In the genomic region with DNA sequence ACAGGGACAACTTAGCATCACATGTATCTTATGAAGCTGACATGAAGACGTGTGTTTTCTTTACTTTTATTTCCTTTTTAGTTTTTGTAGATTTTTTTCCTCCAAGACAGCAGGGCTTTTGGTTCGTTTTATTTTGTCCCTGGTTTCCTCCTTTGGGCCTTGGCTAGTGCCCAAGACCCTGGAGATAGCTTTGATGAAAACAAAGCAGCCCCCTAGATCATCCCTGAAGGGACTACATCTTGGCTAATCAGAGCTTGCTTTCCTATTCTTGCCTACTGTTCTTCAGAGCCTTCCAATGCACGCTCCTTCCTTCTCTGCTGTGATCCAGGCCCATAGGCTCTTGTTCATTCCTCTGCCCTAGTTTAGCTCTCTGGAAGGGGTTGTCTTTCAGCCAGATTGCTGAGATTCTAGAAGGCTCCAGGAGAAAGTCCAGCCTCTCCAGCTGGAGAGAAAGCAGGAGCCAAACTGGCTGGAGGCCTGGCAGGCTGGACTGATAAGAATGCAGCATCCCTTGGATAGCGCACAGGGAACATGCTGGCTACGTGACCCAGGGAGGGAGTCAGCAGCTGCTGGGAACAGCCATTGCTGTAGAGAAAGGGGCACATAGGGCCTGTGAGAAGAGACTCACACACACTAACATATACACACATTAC, we compare ENCODE assay signal across 9 mouse cellular contexts. TPM values are rescaled to one million over a fixed set of nuclear protein-coding genes. Genes with fewer than 3 reads are reported as not detected.
DNase-seq lines count a peak whose midpoint lies in the region; ATAC-seq lines count a peak whose summit lies in the region.
"Had no signal": no experiment of that assay in that cellular context is flagged by ENCODE, and none has a peak within 500 bp of the region (broad histone marks: within the 10 kb centered on the region; RNA-seq: fewer than 3 reads in every experiment).

No protein-coding gene starts in this region.

- no peaks in the 10 kb centered on the region for H3K36me3 ChIP-seq in forebrain, embryonic 14.5 days (ENCODE audit: control insufficient read depth, insufficient read depth, low read length)
- no peaks in the 10 kb centered on the region for H3K36me3 ChIP-seq in forebrain, embryonic 10.5 days (replicated peaks)
- no peaks in the 10 kb centered on the region for H3K36me3 ChIP-seq in stomach, embryonic 14.5 days (ENCODE audit: control insufficient read depth, insufficient read depth, low read length)

- WGBS in forebrain, embryonic 14.5 days, result 71% methylated on average over 5 of the region's 5 CpGs
- 81% methylated on average over 5 of the region's 5 CpGs for WGBS in forebrain, embryonic 10.5 days
- WGBS in stomach, embryonic 14.5 days, result 53% methylated on average over 5 of the region's 5 CpGs

- H3K4me1 ChIP-seq in forebrain, embryonic 14.5 days (ENCODE audit: control insufficient read depth, insufficient read depth, low read length), result peaks cover 3% of the 10 kb centered on the region; the same call in 1 of the 2 replicates
- peaks cover 4% of the 10 kb centered on the region; the same call in 1 of the 2 replicates for H3K4me1 ChIP-seq in forebrain, embryonic 10.5 days
- peaks cover 12% of the 10 kb centered on the region; the same call in 1 of the 2 replicates for H3K4me1 ChIP-seq in stomach, embryonic 14.5 days (ENCODE audit: control insufficient read depth, insufficient read depth, low read length)

- no peak overlapping the region for H3K9ac ChIP-seq in forebrain, embryonic 14.5 days (ENCODE audit: low read length)
- no peak overlapping the region for H3K9ac ChIP-seq in stomach, embryonic 14.5 days (replicated peaks; ENCODE audit: low read depth, low read length)
- H3K9ac ChIP-seq: liver, embryonic 14.5 days had no signal

- no peak overlapping the region for H3K4me2 ChIP-seq in forebrain, embryonic 14.5 days (ENCODE audit: low read length)
- no peak overlapping the region for H3K4me2 ChIP-seq in stomach, embryonic 14.5 days (replicated peaks; ENCODE audit: low read depth, low read length)

- H3K4me3 ChIP-seq in forebrain, embryonic 14.5 days (ENCODE audit: low read depth, low read length), result no peak overlapping the region
- H3K4me3 ChIP-seq in forebrain, embryonic 10.5 days, result no peak overlapping the region
- no peak overlapping the region for H3K4me3 ChIP-seq in stomach, embryonic 14.5 days (ENCODE audit: low read depth, low read length)

- H3K9me3 ChIP-seq in forebrain, embryonic 14.5 days (replicated peaks; ENCODE audit: control insufficient read depth, low read length), result no peaks in the 10 kb centered on the region
- no peaks in the 10 kb centered on the region for H3K9me3 ChIP-seq in forebrain, embryonic 10.5 days
- no peaks in the 10 kb centered on the region for H3K9me3 ChIP-seq in stomach, embryonic 14.5 days (ENCODE audit: control insufficient read depth, low read depth, low read length)

- intact Hi-C loops in heart, postnatal 10 days (cut with DNase I), result loop anchor here (1.0 kb wide), 1 partner anchor 43 kb away; a partner anchor contains a TSS
- intact Hi-C loops in left cerebral cortex, postnatal 25 days (cut with DNase I), result loop anchor here (5.0 kb wide), 1 partner anchor 44 kb away; a partner anchor contains a TSS

- no peaks in the 10 kb centered on the region for H3K27me3 ChIP-seq in forebrain, embryonic 14.5 days (replicated peaks; ENCODE audit: control insufficient read depth, insufficient read depth, low read length)
- no peaks in the 10 kb centered on the region for H3K27me3 ChIP-seq in forebrain, embryonic 10.5 days (ENCODE audit: poor library complexity, severe bottlenecking)
- no peaks in the 10 kb centered on the region for H3K27me3 ChIP-seq in stomach, embryonic 14.5 days (ENCODE audit: control insufficient read depth, insufficient read depth, low read length)

- no peak for ATAC-seq in forebrain, embryonic 14.5 days
- peak; percentile 69 for ATAC-seq in stomach, embryonic 14.5 days (ENCODE audit: insufficient number of reproducible peaks, insufficient read depth, low FRiP score, low read depth)

- DNase-seq in forebrain, embryonic 14.5 days (ENCODE audit: low spot score), result peak; percentile 22
- DNase-seq in forebrain, embryonic 10.5 days (ENCODE audit: extremely low spot score, low spot score), result no peak
- peak; percentile 63 for DNase-seq in NIH3T3 (ENCODE audit: low read depth)
- DNase-seq in fibroblast of lung, adult 2 months (ENCODE audit: low read depth), result peak; percentile 61
- DNase-seq in heart, postnatal 10 days, result peak; percentile 93 to 95
- DNase-seq in left cerebral cortex, postnatal 25 days (ENCODE audit: low spot score in 2 of 2), result peak; percentile 46 to 87
- DNase-seq in thymus, postnatal 4 days, result no peak

- H3K27ac ChIP-seq in forebrain, embryonic 14.5 days (ENCODE audit: low read depth, low read length), result 0 out of 2 replicates have a peak overlapping the region, but pooled peaks have one; percentile 44
- H3K27ac ChIP-seq in forebrain, embryonic 10.5 days, result no peak overlapping the region
- peak overlapping the region; percentile 64; the same call in 1 of the 2 replicates for H3K27ac ChIP-seq in stomach, embryonic 14.5 days (ENCODE audit: low read length)
- H3K27ac ChIP-seq: liver, embryonic 14.5 days had no signal

RNA-seq across cellular contexts. Expression of a gene that starts 42.8 kb away (rescaled TPM):
- 4.7 and 5.8 TPM in 2 replicates for polyA plus RNA-seq in forebrain, embryonic 14.5 days (2014; fragmentation: Nextera tagmentation; extraction: Ambion mirVana)
- 5.6 and 6.1 TPM in 2 replicates for polyA plus RNA-seq in forebrain, embryonic 10.5 days (2016; fragmentation: Nextera tagmentation; extraction: Ambion mirVana)
- 10 to 100 TPM; 51.2 to 51.4 TPM for total RNA-seq in heart, postnatal 10 days (2021)
- 1 to 10 TPM; 8.0 to 8.3 TPM for total RNA-seq in left cerebral cortex, postnatal 25 days (2021)
- 26.4 and 26.5 TPM in 2 replicates for polyA plus RNA-seq in stomach, embryonic 14.5 days (2014; fragmentation: Nextera tagmentation; extraction: Ambion mirVana)

RNA-seq across cellular contexts. Expression of a gene that starts 52.0 kb away (rescaled TPM):
- polyA plus RNA-seq in forebrain, embryonic 14.5 days (2014; fragmentation: Nextera tagmentation; extraction: Ambion mirVana), result 0.41 and 0.47 TPM in 2 replicates
- polyA plus RNA-seq in forebrain, embryonic 10.5 days (2016; fragmentation: Nextera tagmentation; extraction: Ambion mirVana), result 0.12 and 0.14 TPM in 2 replicates
- total RNA-seq in heart, postnatal 10 days (2021), result 1 to 10 TPM; 1.1 to 1.3 TPM
- 10 to 100 TPM; 24.1 to 24.9 TPM for total RNA-seq in left cerebral cortex, postnatal 25 days (2021)
- 0.62 and 1.2 TPM in 2 replicates for polyA plus RNA-seq in stomach, embryonic 14.5 days (2014; fragmentation: Nextera tagmentation; extraction: Ambion mirVana)

RNA-seq across cellular contexts. Expression of a gene that starts 54.3 kb away (rescaled TPM):
- polyA plus RNA-seq in forebrain, embryonic 14.5 days (2014; fragmentation: Nextera tagmentation; extraction: Ambion mirVana), result 36.1 and 44.6 TPM in 2 replicates
- 12.1 and 12.2 TPM in 2 replicates for polyA plus RNA-seq in forebrain, embryonic 10.5 days (2016; fragmentation: Nextera tagmentation; extraction: Ambion mirVana)
- total RNA-seq in heart, postnatal 10 days (2021), result 1 to 10 TPM; 1.4 to 1.6 TPM
- 10 to 100 TPM; 36.9 to 51.0 TPM for total RNA-seq in left cerebral cortex, postnatal 25 days (2021)
- 7.6 and 10.5 TPM in 2 replicates for polyA plus RNA-seq in stomach, embryonic 14.5 days (2014; fragmentation: Nextera tagmentation; extraction: Ambion mirVana)

Comparison
In these comparisons a context has a peak if more than half of its experiments do, and no peak if none do; other contexts are left out.
1. DNase-seq: peak in forebrain, embryonic 14.5 days (single experiment), NIH3T3 (single experiment), fibroblast of lung, adult 2 months (single experiment), heart, postnatal 10 days (2 of 2) and left cerebral cortex, postnatal 25 days (2 of 2); none in forebrain, embryonic 10.5 days (single experiment) and thymus, postnatal 4 days (single experiment).